Mouse (Mus musculus) forebrain, embryonic 14.5 days (tissue): ENCODE results near the gene Hist1h1b. TPM values are rescaled to one million over a fixed set of nuclear protein-coding genes. Genes with fewer than 3 reads are reported as not detected.
"Not testable (repeated sequence)": the region's sequence is repeated elsewhere in the genome, so short reads cannot be mapped to it uniquely, and the experiment has no call there.

Source experiments
- ATAC-seq: fragments of 200-750 bp; cut with Nextera tagmentation; 2 replicates; pipeline ENCODE4 v1.8.0; 2017; ENCODE audit warnings: mild to moderate bottlenecking, moderate library complexity
- DNase-seq: peaks from one replicate; pipeline ENCODE4 v3.0.0-alpha.2; 2015; ENCODE audit warnings: low spot score
- H3K27ac ChIP-seq: fragments of 300-500 bp; sonication (generic); 2 replicates; pipeline ENCODE4 v1.5.1; 2014; ENCODE audit warnings: low read depth, mild to moderate bottlenecking, control low read depth, low read length, moderate library complexity
- H3K27me3 ChIP-seq: fragments of 300-500 bp; sonication (generic); replicated peaks from 2 replicates; pipeline ENCODE4 v1.6.1; 2014; ENCODE audit warnings: low read length, control low read depth, mixed read lengths; ENCODE audit not compliant: control insufficient read depth, insufficient read depth
- H3K36me3 ChIP-seq: fragments of 300-500 bp; sonication (generic); 2 replicates; pipeline ENCODE4 v1.6.1; 2014; ENCODE audit warnings: low read length, control low read depth; ENCODE audit not compliant: control insufficient read depth, insufficient read depth
- H3K4me1 ChIP-seq: fragments of 300-500 bp; sonication (generic); 2 replicates; pipeline ENCODE4 v1.6.1; 2014; ENCODE audit warnings: antibody characterized with exemption, low read length, control low read depth; ENCODE audit not compliant: control insufficient read depth, insufficient read depth
- H3K4me2 ChIP-seq: fragments of 300-500 bp; sonication (generic); 2 replicates; pipeline ENCODE4 v1.6.1; 2014; ENCODE audit warnings: mild to moderate bottlenecking, control low read depth, low read length
- H3K4me3 ChIP-seq: fragments of 300-500 bp; sonication (generic); 2 replicates; pipeline ENCODE4 v1.5.1; 2014; ENCODE audit warnings: low read depth, low read length, control low read depth
- H3K9ac ChIP-seq: fragments of 300-500 bp; sonication (generic); 2 replicates; pipeline ENCODE4 v1.6.1; 2014; ENCODE audit warnings: mild to moderate bottlenecking, low read length, control low read depth, moderate library complexity
- H3K9me3 ChIP-seq: fragments of 300-500 bp; sonication (generic); replicated peaks from 2 replicates; pipeline ENCODE4 v1.6.1; 2016; ENCODE audit warnings: low read length, control low read depth, mixed read lengths; ENCODE audit not compliant: control insufficient read depth
- WGBS: fragments of 180-500 bp; shearing (Covaris S2); extraction: QIAGEN DNeasy Blood & Tissue Kit; methylation state at CpG from one replicate; pipeline ENCODE4 v1.1.7; 2014; 5-methylcytosine and 5-hydroxymethylcytosine counted together
- polyA plus RNA-seq: library from polyadenylated mRNA; unstranded; fragments of >200 nt; fragmentation: Nextera tagmentation; extraction: Ambion mirVana; gene quantifications from 2 replicates; pipeline ENCODE4 v1.2.1, GENCODE M21; 2014

The Hist1h1b gene
- polyA plus RNA-seq, 1 experiment from 2014 or later: 11.1 TPM

DNA sequence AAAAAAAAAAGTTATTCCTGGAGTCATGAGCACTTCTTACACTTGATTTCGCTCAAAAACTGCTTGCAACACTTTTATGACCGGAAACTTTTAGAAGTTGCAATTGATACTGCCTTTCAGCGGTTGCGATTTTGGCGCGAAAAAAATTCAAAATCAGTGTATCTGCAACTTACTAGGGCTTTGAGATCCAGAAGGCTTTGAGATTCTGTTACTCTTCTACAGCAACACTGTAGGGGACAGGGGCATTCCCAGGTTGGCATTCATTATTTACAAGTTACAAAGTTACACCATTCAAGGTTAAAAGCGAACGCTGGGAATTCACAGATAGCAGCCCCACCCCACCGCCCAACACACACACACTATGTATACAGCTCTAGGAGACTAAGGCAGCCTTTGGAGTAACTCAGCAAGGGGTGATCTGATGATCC, 3.3 kb upstream of the Hist1h1b start:
- H3K4me1 ChIP-seq: peaks cover 39% of the 10 kb centered on the region
- under 1% methylated on average over 9 of the region's 9 CpGs for WGBS
- ATAC-seq: no peak
- no peaks in the 10 kb centered on the region for H3K36me3 ChIP-seq
- H3K9ac ChIP-seq: peak overlapping the region; percentile 49; the same call in 1 of the 2 replicates
- H3K27me3 ChIP-seq: no peaks in the 10 kb centered on the region
- H3K27ac ChIP-seq: peak overlapping the region; percentile 84
- peak overlapping the region; percentile 37 for H3K4me3 ChIP-seq
- DNase-seq: peak; percentile 77
- H3K9me3 ChIP-seq: no peaks in the 10 kb centered on the region
- H3K4me2 ChIP-seq: peak overlapping the region; percentile 67

DNA sequence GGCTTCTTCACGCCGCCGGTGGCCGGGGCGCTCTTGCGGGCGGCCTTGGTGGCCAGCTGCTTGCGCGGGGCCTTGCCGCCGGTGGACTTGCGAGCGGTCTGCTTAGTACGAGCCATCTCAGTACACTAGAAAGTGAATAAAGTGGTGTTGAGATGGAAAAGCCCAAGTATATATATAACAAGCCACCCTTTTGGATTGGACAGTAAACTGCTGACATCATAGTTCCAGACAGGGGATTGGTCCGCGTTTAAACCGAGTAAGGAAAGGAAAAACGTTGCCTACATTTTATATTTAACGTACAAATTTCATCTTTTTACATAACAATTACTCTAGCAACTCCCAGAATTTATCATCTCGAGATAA, 2.8 kb upstream of the Hist1h1b start, which contains the start of gene Hist1h3i:
Hist1h3i (minus strand) TSS at position 116 of the 363 bp plus-strand sequence.
- DNase-seq (peak; percentile 97), ATAC-seq (peak; percentile 73)
- H3K4me1 ChIP-seq: peaks cover 39% of the 10 kb centered on the region
- H3K36me3 ChIP-seq: no peaks in the 10 kb centered on the region
- no peaks in the 10 kb centered on the region for H3K9me3 ChIP-seq
- H3K27ac ChIP-seq: peak within 1 kb of the TSS; percentile 87
- H3K27me3 ChIP-seq: no peaks in the 10 kb centered on the region
- peak within 1 kb of the TSS; percentile 67 for H3K4me2 ChIP-seq
- peak within 1 kb of the TSS; percentile 37 for H3K4me3 ChIP-seq
- peak within 1 kb of the TSS; percentile 68 for H3K9ac ChIP-seq
- 0% methylated on average over 11 of the region's 20 CpGs for WGBS

DNA sequence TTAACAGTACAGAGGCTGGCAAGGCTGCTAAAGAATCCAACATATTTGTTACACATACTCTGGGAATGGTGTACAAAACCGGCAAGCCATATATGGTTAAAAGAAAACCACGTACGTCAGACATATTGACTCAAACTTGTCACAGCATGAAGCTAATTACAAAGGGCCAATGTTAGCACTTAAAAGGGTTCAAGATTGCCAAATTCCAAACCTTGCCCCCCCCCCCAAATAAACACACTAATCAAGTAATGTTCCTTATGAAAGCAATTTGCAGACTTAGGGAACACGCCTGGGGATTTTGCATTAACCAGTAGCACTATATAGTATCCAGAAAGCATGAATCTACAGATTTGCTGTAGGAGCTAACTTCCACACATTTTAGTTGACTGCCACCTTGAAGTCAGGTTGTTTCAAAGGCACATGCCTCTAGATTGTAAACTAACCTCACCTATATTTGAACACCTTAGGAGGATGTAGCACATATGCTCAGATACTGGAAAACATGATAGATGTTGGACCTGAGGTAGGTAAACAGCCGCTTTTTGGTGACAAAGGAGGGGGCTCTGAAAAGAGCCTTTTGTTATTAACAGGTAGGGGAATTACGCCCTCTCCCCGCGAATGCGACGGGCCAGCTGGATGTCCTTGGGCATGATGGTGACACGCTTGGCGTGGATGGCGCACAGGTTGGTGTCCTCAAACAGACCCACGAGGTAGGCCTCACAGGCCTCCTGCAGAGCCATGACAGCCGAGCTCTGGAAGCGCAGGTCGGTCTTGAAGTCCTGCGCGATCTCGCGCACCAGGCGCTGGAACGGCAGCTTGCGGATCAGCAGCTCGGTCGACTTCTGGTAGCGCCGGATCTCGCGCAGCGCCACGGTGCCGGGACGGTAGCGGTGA, 2.2 kb upstream of the Hist1h1b start:
- WGBS: under 1% methylated on average over 14 of the region's 35 CpGs
- H3K27me3 ChIP-seq, ATAC-seq, H3K36me3 ChIP-seq, H3K9me3 ChIP-seq: not testable (repeated sequence)
- peaks cover 34% of the 10 kb centered on the region for H3K4me1 ChIP-seq
- peak overlapping the region; percentile 37 for H3K4me3 ChIP-seq
- H3K9ac ChIP-seq: peak overlapping the region; percentile 68
- H3K27ac ChIP-seq: peak overlapping the region; percentile 87
- DNase-seq: peak; percentile 63
- peak overlapping the region; percentile 67 for H3K4me2 ChIP-seq

DNA sequence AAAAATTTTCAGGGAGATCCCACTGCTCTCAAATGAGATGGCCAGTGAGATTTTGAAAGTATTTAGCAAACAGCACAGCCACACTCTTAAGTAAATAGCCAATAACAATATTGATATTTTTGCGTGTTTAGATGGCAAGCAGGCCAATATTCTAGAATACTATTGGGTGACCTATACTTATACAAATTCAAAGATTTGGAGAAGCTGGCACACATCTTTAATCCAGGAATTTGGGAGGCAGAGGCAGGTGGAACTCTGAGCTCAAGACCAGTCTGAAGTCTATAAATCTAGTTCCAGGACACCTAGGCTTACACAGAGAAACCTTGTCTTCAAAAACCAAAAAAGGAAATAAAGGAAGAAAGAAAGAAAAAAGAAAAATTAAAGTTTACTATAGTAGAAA, 1.2 kb upstream of the Hist1h1b start:
- Histone ChIP-seq H3K27me3 (no peaks in the 10 kb centered on the region), H3K9me3 (no peaks in the 10 kb centered on the region), H3K36me3 (no peaks in the 10 kb centered on the region), H3K4me1 (peaks cover 34% of the 10 kb centered on the region), H3K9ac (no peak overlapping the region), H3K27ac (no peak overlapping the region), H3K4me3 (no peak overlapping the region), H3K4me2 (no peak overlapping the region)
- WGBS: 90% methylated on average over 1 of the region's 1 CpGs
- DNase-seq (no peak), ATAC-seq (no peak)

DNA sequence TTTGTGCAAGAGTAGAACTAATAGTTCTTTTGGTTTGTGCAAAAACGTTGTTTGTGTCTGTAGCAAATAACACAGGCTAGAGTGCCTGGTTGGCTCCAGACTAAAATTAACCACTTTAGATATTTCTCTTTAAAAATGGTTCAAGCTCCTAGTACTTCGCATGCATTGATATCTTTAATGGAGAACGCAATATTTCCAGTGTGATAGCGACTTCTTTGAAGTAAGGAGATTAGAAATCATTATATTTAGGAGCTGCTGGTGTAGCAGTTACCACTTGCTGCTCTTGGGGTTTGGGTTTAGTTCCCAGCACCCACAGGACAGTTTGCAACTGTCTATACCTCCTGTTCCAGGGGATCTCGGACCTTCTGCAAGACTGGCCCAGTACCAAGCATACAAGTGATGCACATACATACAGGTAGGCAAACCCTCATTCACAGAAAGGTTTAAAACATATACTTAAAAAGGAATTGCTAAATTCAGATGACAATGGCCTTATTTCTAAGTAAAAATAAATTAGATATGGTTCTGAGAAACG, 663 bp upstream of the Hist1h1b start:
- Histone ChIP-seq H3K36me3 (no peaks in the 10 kb centered on the region), H3K4me3 (no peak overlapping the region), H3K9ac (peak overlapping the region; percentile 83), H3K9me3 (no peaks in the 10 kb centered on the region), H3K4me2 (peak overlapping the region; percentile 76), H3K27ac (peak overlapping the region; percentile 58; the same call in 1 of the 2 replicates), H3K27me3 (no peaks in the 10 kb centered on the region), H3K4me1 (peaks cover 30% of the 10 kb centered on the region)
- 41% methylated on average over 6 of the region's 6 CpGs for WGBS
- no peak for ATAC-seq
- DNase-seq: no peak

DNA sequence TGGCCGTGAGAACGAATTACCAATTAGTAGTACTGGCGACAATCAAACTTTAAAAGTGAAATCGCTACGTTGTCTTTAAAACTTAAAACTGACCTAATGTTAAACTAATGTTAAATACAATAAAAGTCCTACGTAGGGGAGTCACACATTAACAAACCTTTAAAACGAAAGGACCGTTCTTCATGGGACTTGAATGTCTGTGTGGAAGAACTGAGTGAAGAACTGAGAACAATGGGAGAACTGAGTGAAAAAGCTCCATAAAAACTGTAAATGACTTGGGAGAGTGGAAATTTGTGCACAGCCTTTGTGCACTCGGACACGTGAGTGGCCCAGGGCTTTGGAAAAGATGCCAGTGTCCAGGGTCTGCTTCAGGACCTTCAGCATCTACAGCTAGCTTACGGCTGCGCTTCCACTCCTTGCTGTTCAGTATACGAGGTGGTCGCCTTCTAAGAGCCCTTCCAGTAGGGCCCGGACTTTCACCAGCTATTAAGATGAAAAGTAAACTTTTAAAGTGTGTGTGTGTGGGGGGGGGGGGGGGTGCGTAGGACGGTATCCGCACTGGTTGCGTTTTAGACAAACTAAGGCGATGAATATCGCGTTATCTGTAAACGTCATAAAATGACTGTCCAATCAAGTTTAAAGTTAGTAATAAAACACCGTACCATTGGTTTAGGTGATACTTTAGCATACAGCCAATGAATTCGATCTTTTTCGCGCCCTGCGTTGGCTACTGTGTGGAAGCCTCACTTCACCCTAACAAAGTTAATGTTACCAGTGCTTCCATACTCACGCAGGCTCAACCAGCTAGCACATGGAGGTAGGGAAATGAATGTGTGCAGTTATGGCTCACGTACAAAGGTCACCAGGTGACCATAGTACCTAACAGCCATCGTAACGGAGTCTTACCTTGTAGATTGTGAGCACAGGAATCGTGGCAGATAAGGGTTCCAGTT, 1.3 kb downstream of the Hist1h1b start:
- H3K27ac ChIP-seq: peak overlapping the region; percentile 92
- no peaks in the 10 kb centered on the region for H3K9me3 ChIP-seq
- H3K36me3 ChIP-seq: no peaks in the 10 kb centered on the region
- peak overlapping the region; percentile 76 for H3K4me2 ChIP-seq
- H3K4me3 ChIP-seq: peak overlapping the region; percentile 48
- peak; percentile 89 for ATAC-seq
- H3K9ac ChIP-seq: peak overlapping the region; percentile 83
- H3K27me3 ChIP-seq: no peaks in the 10 kb centered on the region
- WGBS: 3% methylated on average over 33 of the region's 33 CpGs
- H3K4me1 ChIP-seq: peaks cover 22% of the 10 kb centered on the region
- peak; percentile 98 for DNase-seq

DNA sequence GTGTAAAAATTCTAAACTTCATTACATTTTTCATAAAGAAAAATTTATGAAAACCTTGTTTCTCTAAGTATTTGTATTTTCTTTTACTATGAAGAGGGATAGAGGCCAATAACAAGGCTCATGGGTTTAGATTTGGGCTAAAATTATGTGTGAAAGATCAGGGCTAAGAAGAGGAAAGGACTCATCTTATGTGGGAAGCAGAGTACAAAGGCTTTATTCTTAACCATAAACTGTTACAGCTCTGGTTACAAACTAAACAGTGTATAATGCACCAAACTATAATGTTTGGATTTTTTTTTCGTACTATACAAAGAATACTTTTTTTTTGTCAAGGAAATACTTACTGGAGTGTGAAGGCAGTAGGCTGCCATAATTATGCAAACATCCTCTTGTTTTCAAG, 24.7 kb downstream of the Hist1h1b start:
- H3K4me1 ChIP-seq: peaks cover 9% of the 10 kb centered on the region
- H3K9ac ChIP-seq: no peak overlapping the region
- ATAC-seq (no peak), DNase-seq (no peak)
- no peak overlapping the region for H3K4me3 ChIP-seq
- H3K9me3 ChIP-seq: no peaks in the 10 kb centered on the region
- whole genome bisulfite sequencing: 40% methylated on average over 1 of the region's 1 CpGs
- H3K27me3 ChIP-seq: no peaks in the 10 kb centered on the region
- peak overlapping the region; percentile 57 for H3K4me2 ChIP-seq
- H3K27ac ChIP-seq: no peak overlapping the region
- no peaks in the 10 kb centered on the region for H3K36me3 ChIP-seq

DNA sequence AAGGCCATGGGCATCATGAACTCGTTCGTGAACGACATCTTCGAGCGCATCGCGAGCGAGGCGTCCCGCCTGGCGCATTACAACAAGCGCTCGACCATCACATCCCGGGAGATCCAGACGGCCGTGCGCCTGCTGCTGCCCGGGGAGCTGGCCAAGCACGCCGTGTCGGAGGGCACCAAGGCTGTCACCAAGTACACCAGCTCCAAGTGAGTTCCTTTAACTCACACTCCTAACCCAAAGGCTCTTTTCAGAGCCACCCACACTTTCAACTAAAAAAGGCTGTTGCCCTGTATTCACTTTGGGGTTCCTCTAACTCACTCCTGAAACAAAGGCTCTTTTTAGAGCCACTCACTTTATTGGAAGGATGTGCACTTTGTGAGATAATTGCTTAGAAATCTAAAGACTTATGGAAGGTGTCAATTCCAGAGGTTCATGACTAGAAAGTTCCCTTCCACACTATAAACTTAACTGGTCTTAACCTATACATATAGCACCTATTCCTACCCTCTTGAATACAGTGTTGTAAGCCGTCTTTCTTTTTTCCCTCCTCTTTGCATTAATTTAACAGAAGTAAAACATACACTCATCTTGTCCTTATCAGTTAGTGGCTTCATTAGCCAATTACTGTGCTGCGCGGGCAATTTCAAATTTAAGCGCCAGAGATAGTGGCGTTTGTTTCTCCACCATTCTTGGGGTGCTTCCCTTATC, 26.0 kb downstream of the Hist1h1b start:
- peak overlapping the region; percentile 39 for H3K4me3 ChIP-seq
- peak overlapping the region; percentile 64 for H3K9ac ChIP-seq
- not testable (repeated sequence) for H3K36me3 ChIP-seq, H3K27me3 ChIP-seq, ATAC-seq, H3K4me1 ChIP-seq, H3K9me3 ChIP-seq
- WGBS: 0% methylated on average over 21 of the region's 26 CpGs
- H3K27ac ChIP-seq: peak overlapping the region; percentile 86
- peak overlapping the region; percentile 77 for H3K4me2 ChIP-seq
- peak; percentile 78 for DNase-seq
